Mouse (Mus musculus) cerebellum, adult 11 months (tissue): Measurements from ENCODE around the gene Ucp1.

Experiments
- DNase-seq: peaks from one replicate; pipeline ENCODE4 v3.0.0; 2022

The Ucp1 gene

GRCm38 (mm10) chr8:83331899-83332697 is 41.9 kb downstream of the Ucp1 start, which contains the start of gene Elmod2:
Gene Elmod2, minus strand, starts transcription at chr8:83332486.
- peak; percentile 97 for DNase-seq

- DNase-seq, result no peak
Measured at GRCm38 (mm10) chr8:83332864-83333263, 42.7 kb downstream of the Ucp1 start.

GRCm38 (mm10) chr8:83342076-83342475 is 51.9 kb downstream of the Ucp1 start:
- DNase-seq, result no peak

- no peak for DNase-seq
Measured at GRCm38 (mm10) chr8:83342693-83343092, 52.5 kb downstream of the Ucp1 start.
